Mouse (Mus musculus): ENCODE measurements around the gene Epb41l2. TPM values are rescaled to one million over a fixed set of nuclear protein-coding genes. Genes with fewer than 3 reads are reported as not detected.

Epb41l2 gene
- polyA plus RNA-seq, 1 experiment from 2014 or later = 86.7 TPM

GRCm38 (mm10) chr10:25369691-25370090, 10.1 kb downstream of the Epb41l2 start:
- no peak overlapping the region for H3K9ac ChIP-seq (ENCODE audit: low read depth, low read length)
- 71% methylated on average over 9 of the region's 9 CpGs for WGBS
- H3K27ac ChIP-seq (replicated peaks; ENCODE audit: low read depth, low read length) = 0 out of 2 replicates have a peak overlapping the region, but pooled peaks have one; percentile 13
- no peaks in the 10 kb centered on the region for H3K9me3 ChIP-seq (ENCODE audit: control insufficient read depth, low read length)
- H3K4me1 ChIP-seq (ENCODE audit: control insufficient read depth, insufficient read depth, low read length) = peaks cover 58% of the 10 kb centered on the region
- 0 out of 2 replicates have a peak overlapping the region, but pooled peaks have one; percentile 19 for H3K4me2 ChIP-seq (ENCODE audit: low read depth, low read length)
- no peak for ATAC-seq (ENCODE audit: low read depth)
- H3K4me3 ChIP-seq (ENCODE audit: low read depth, low read length) = no peak overlapping the region
- DNase-seq (ENCODE audit: low spot score) = no peak
- no peaks in the 10 kb centered on the region for H3K36me3 ChIP-seq (ENCODE audit: control insufficient read depth, insufficient read depth, low read length)
- no peaks in the 10 kb centered on the region for H3K27me3 ChIP-seq (replicated peaks; ENCODE audit: control insufficient read depth, insufficient read depth, low read length)

- H3K4me1 ChIP-seq (ENCODE audit: control insufficient read depth, insufficient read depth, low read length) = peaks cover 62% of the 10 kb centered on the region
- H3K4me2 ChIP-seq (ENCODE audit: low read depth, low read length) = peak overlapping the region; percentile 29
- H3K9ac ChIP-seq (ENCODE audit: low read depth, low read length) = no peak overlapping the region
- 34% methylated on average over 2 of the region's 2 CpGs for WGBS
- H3K9me3 ChIP-seq (ENCODE audit: control insufficient read depth, low read length) = no peaks in the 10 kb centered on the region
- peak overlapping the region; percentile 84 for H3K27ac ChIP-seq (replicated peaks; ENCODE audit: low read depth, low read length)
- ATAC-seq (ENCODE audit: low read depth) (no peak), DNase-seq (ENCODE audit: low spot score) (no peak)
- H3K4me3 ChIP-seq (ENCODE audit: low read depth, low read length) = no peak overlapping the region
- H3K36me3 ChIP-seq (ENCODE audit: control insufficient read depth, insufficient read depth, low read length) = no peaks in the 10 kb centered on the region
- no peaks in the 10 kb centered on the region for H3K27me3 ChIP-seq (replicated peaks; ENCODE audit: control insufficient read depth, insufficient read depth, low read length)
Observed at GRCm38 (mm10) chr10:25371336-25371735, 11.7 kb downstream of the Epb41l2 start.

GRCm38 (mm10) chr10:25371915-25372371, 12.3 kb downstream of the Epb41l2 start:
- H3K9ac ChIP-seq (ENCODE audit: low read depth, low read length) = no peak overlapping the region
- no peaks in the 10 kb centered on the region for H3K36me3 ChIP-seq (ENCODE audit: control insufficient read depth, insufficient read depth, low read length)
- peaks cover 60% of the 10 kb centered on the region for H3K4me1 ChIP-seq (ENCODE audit: control insufficient read depth, insufficient read depth, low read length)
- H3K27ac ChIP-seq (replicated peaks; ENCODE audit: low read depth, low read length) = peak overlapping the region; percentile 84
- H3K27me3 ChIP-seq (replicated peaks; ENCODE audit: control insufficient read depth, insufficient read depth, low read length) = no peaks in the 10 kb centered on the region
- peak; percentile 87 for DNase-seq (ENCODE audit: low spot score)
- H3K4me2 ChIP-seq (ENCODE audit: low read depth, low read length) = peak overlapping the region; percentile 29
- ATAC-seq (ENCODE audit: low read depth) = peak; percentile 45
- no peaks in the 10 kb centered on the region for H3K9me3 ChIP-seq (ENCODE audit: control insufficient read depth, low read length)
- peak overlapping the region; percentile 5; the same call in 1 of the 2 replicates for H3K4me3 ChIP-seq (ENCODE audit: low read depth, low read length)
- 5% methylated on average over 3 of the region's 3 CpGs for WGBS

DNA sequence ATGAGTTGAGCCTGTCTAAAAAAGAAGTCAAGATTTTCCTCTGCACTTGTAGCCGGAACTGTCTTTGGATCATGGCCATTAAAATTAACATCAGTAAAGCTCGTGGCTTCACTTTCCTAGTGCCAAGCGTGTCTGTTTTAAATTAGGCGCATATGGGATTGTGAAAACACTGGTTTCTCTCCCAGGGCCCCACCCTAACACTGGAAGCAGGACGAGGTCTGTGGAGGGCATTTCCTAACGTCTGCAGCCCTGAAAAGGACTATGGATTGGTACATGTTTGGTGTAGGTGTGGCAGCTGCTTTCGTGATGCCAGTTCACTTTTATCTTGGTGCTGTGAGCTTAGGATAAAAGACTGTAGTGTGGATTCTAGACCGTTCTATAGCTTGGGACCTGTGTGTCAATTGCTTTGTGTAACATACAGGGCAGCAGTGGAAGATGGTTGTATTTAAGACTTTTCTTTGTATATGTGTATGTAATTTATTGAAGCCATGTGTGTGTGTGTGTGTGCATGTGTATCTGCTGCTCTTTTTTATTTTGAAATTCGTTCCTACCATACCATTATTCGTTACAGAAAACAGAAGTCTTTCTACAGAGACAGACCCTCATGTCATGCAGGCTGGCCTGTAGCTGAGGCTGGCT, 13.0 kb downstream of the Epb41l2 start:
- peaks cover 6% of the 10 kb centered on the region for H3K36me3 ChIP-seq (ENCODE audit: control insufficient read depth, insufficient read depth, low read length)
- H3K4me1 ChIP-seq (ENCODE audit: control insufficient read depth, insufficient read depth, low read length) = peaks cover 58% of the 10 kb centered on the region
- H3K27me3 ChIP-seq (replicated peaks; ENCODE audit: control insufficient read depth, insufficient read depth, low read length) = no peaks in the 10 kb centered on the region
- no peaks in the 10 kb centered on the region for H3K9me3 ChIP-seq (ENCODE audit: control insufficient read depth, low read length)
- H3K27ac ChIP-seq (replicated peaks; ENCODE audit: low read depth, low read length) = peak overlapping the region; percentile 84
- ATAC-seq (ENCODE audit: low read depth) (peak; percentile 53), DNase-seq (ENCODE audit: low spot score) (peak; percentile 91)
- WGBS = 18% methylated on average over 10 of the region's 10 CpGs
- H3K4me3 ChIP-seq (ENCODE audit: low read depth, low read length) = no peak overlapping the region
- peak overlapping the region; percentile 29 for H3K4me2 ChIP-seq (ENCODE audit: low read depth, low read length)
- no peak overlapping the region for H3K9ac ChIP-seq (ENCODE audit: low read depth, low read length)

- H3K4me2 ChIP-seq (ENCODE audit: low read depth, low read length) = no peak overlapping the region
- H3K9me3 ChIP-seq (ENCODE audit: control insufficient read depth, low read length) = no peaks in the 10 kb centered on the region
- H3K27ac ChIP-seq (replicated peaks; ENCODE audit: low read depth, low read length) = no peak overlapping the region
- no peak overlapping the region for H3K9ac ChIP-seq (ENCODE audit: low read depth, low read length)
- peaks cover 21% of the 10 kb centered on the region for H3K36me3 ChIP-seq (ENCODE audit: control insufficient read depth, insufficient read depth, low read length)
- no peak for ATAC-seq (ENCODE audit: low read depth)
- no peaks in the 10 kb centered on the region for H3K27me3 ChIP-seq (replicated peaks; ENCODE audit: control insufficient read depth, insufficient read depth, low read length)
- H3K4me3 ChIP-seq (ENCODE audit: low read depth, low read length) = no peak overlapping the region
- 79% methylated on average over 4 of the region's 4 CpGs for WGBS
- H3K4me1 ChIP-seq (ENCODE audit: control insufficient read depth, insufficient read depth, low read length) = peaks cover 46% of the 10 kb centered on the region
- no peak for DNase-seq (ENCODE audit: low spot score)
Observed at GRCm38 (mm10) chr10:25375036-25375435, 15.4 kb downstream of the Epb41l2 start.

DNA sequence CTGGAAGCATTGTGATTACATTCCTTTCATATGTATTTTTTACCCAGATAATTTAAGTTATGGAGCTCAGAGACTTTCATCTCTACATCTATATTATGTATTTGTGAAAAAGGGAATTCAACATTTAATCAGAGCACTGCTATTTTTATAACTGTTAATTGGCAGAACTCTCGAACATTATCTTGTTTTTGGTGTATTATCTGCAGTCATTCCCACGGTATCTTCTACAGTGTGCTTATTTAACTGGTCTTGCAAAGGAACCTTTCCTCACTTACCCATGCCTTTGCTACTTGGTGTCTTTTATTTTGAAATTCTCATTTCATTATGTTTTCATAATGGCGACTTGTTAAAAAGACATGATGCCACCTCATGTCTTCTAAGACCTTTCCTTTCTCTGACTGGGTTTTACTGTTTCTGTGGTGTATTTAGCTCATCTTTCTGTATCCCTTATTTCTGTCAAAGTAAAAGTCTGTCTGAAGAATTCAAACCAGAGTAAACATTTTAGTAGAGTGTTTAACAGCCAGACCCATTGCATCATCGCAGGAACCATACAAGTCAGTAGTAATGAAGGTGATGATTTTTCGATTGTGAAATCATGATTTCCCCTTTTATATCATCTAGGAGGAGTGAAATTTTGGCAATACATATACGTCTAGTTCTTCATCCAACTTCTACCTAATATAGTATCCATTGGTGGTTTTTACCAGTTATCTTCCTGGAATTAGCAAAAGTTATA, 21.3 kb downstream of the Epb41l2 start:
- H3K4me3 ChIP-seq (ENCODE audit: low read depth, low read length) = no peak overlapping the region
- WGBS = 85% methylated on average over 6 of the region's 6 CpGs
- DNase-seq (ENCODE audit: low spot score) = no peak
- no peak overlapping the region for H3K27ac ChIP-seq (replicated peaks; ENCODE audit: low read depth, low read length)
- no peak overlapping the region for H3K9ac ChIP-seq (ENCODE audit: low read depth, low read length)
- peaks cover 21% of the 10 kb centered on the region for H3K36me3 ChIP-seq (ENCODE audit: control insufficient read depth, insufficient read depth, low read length)
- no peak for ATAC-seq (ENCODE audit: low read depth)
- H3K4me1 ChIP-seq (ENCODE audit: control insufficient read depth, insufficient read depth, low read length) = peaks cover 23% of the 10 kb centered on the region
- no peak overlapping the region for H3K4me2 ChIP-seq (ENCODE audit: low read depth, low read length)
- H3K9me3 ChIP-seq (ENCODE audit: control insufficient read depth, low read length) = no peaks in the 10 kb centered on the region
- H3K27me3 ChIP-seq (replicated peaks; ENCODE audit: control insufficient read depth, insufficient read depth, low read length) = no peaks in the 10 kb centered on the region

- Histone ChIP-seq H3K4me3 (ENCODE audit: low read depth, low read length) (no peak overlapping the region), H3K4me1 (ENCODE audit: control insufficient read depth, insufficient read depth, low read length) (peaks cover 33% of the 10 kb centered on the region), H3K27me3 (replicated peaks; ENCODE audit: control insufficient read depth, insufficient read depth, low read length) (no peaks in the 10 kb centered on the region), H3K27ac (replicated peaks; ENCODE audit: low read depth, low read length) (peak overlapping the region; percentile 68; the same call in 1 of the 2 replicates), H3K9ac (ENCODE audit: low read depth, low read length) (no peak overlapping the region), H3K9me3 (ENCODE audit: control insufficient read depth, low read length) (no peaks in the 10 kb centered on the region), H3K4me2 (ENCODE audit: low read depth, low read length) (peak overlapping the region; percentile 38), H3K36me3 (ENCODE audit: control insufficient read depth, insufficient read depth, low read length) (peaks cover 21% of the 10 kb centered on the region)
- ATAC-seq (ENCODE audit: low read depth) (0 out of 2 replicates have a peak, but pooled peaks have one; percentile 37), DNase-seq (ENCODE audit: low spot score) (peak; percentile 77)
- WGBS = 32% methylated on average over 10 of the region's 10 CpGs
Observed at GRCm38 (mm10) chr10:25381951-25382350, 22.4 kb downstream of the Epb41l2 start.

GRCm38 (mm10) chr10:25383171-25383570, 23.6 kb downstream of the Epb41l2 start:
- ATAC-seq (ENCODE audit: low read depth) = no peak
- no peak overlapping the region for H3K4me3 ChIP-seq (ENCODE audit: low read depth, low read length)
- 79% methylated on average over 5 of the region's 5 CpGs for WGBS
- H3K9me3 ChIP-seq (ENCODE audit: control insufficient read depth, low read length) = no peaks in the 10 kb centered on the region
- H3K4me1 ChIP-seq (ENCODE audit: control insufficient read depth, insufficient read depth, low read length) = peaks cover 39% of the 10 kb centered on the region
- H3K9ac ChIP-seq (ENCODE audit: low read depth, low read length) = no peak overlapping the region
- peaks cover 9% of the 10 kb centered on the region for H3K36me3 ChIP-seq (ENCODE audit: control insufficient read depth, insufficient read depth, low read length)
- no peak for DNase-seq (ENCODE audit: low spot score)
- no peak overlapping the region for H3K27ac ChIP-seq (replicated peaks; ENCODE audit: low read depth, low read length)
- H3K27me3 ChIP-seq (replicated peaks; ENCODE audit: control insufficient read depth, insufficient read depth, low read length) = no peaks in the 10 kb centered on the region
- H3K4me2 ChIP-seq (ENCODE audit: low read depth, low read length) = no peak overlapping the region
